ENCODE assay signal across 8 mouse cellular contexts in genomic region chr10:91171455-91172328, GRCm38 (mm10). TPM values are rescaled to one million over a fixed set of nuclear protein-coding genes. Genes with fewer than 3 reads are reported as not detected.
DNase-seq lines count a peak whose midpoint lies in the region; ATAC-seq and TF ChIP-seq lines count a peak whose summit lies in the region.

No protein-coding gene starts in this region.

- under 1% methylated on average over 68 of the region's 68 CpGs for WGBS in forebrain, embryonic 10.5 days
- WGBS in heart, embryonic 15.5 days, result under 1% methylated on average over 68 of the region's 68 CpGs
- under 1% methylated on average over 68 of the region's 68 CpGs for WGBS in liver, embryonic 14.5 days (ENCODE audit: insufficient replicate concordance)
- WGBS in stomach, embryonic 15.5 days, result under 1% methylated on average over 68 of the region's 68 CpGs

- H3K4me2 ChIP-seq in CH12.LX (ENCODE audit: insufficient read depth, low read depth, poor library complexity, severe bottlenecking), result peak overlapping the region; percentile 58; the same call in 1 of the 2 replicates
- peak overlapping the region; percentile 74 for H3K4me2 ChIP-seq in heart, embryonic 15.5 days
- peak overlapping the region; percentile 100 for H3K4me2 ChIP-seq in liver, embryonic 14.5 days (ENCODE audit: low read depth)
- peak overlapping the region; percentile 77 for H3K4me2 ChIP-seq in stomach, embryonic 15.5 days

- ATAC-seq in heart, embryonic 15.5 days (replicated peaks; ENCODE audit: insufficient number of reproducible peaks, insufficient read depth, low FRiP score, low read depth), result peak; percentile 97
- peak; percentile 96 for ATAC-seq in liver, embryonic 14.5 days (ENCODE audit: insufficient read depth)
- ATAC-seq in stomach, embryonic 15.5 days (ENCODE audit: insufficient read depth, low FRiP score, low read depth), result peak; percentile 97

- no peaks in the 10 kb centered on the region for H3K27me3 ChIP-seq in CH12.LX (replicated peaks)
- no peaks in the 10 kb centered on the region for H3K27me3 ChIP-seq in forebrain, embryonic 10.5 days (ENCODE audit: poor library complexity, severe bottlenecking)
- no peaks in the 10 kb centered on the region for H3K27me3 ChIP-seq in heart, embryonic 15.5 days
- no peaks in the 10 kb centered on the region for H3K27me3 ChIP-seq in liver, embryonic 14.5 days (ENCODE audit: control insufficient read depth, insufficient read depth, low read length)
- H3K27me3 ChIP-seq in stomach, embryonic 15.5 days (replicated peaks), result no peaks in the 10 kb centered on the region

- H3K27ac ChIP-seq in CH12.LX (ENCODE audit: insufficient read depth, low read depth), result peak overlapping the region; percentile 90
- H3K27ac ChIP-seq in forebrain, embryonic 10.5 days, result peak overlapping the region; percentile 100
- H3K27ac ChIP-seq in heart, embryonic 15.5 days, result peak overlapping the region; percentile 98
- peak overlapping the region; percentile 99 for H3K27ac ChIP-seq in liver, embryonic 14.5 days
- peak overlapping the region; percentile 100 for H3K27ac ChIP-seq in stomach, embryonic 15.5 days

- no peak for TF ChIP-seq EP300 in CH12.LX (IDR thresholded peaks at IDR 0.05; ENCODE audit: low read length)
- no peak; the same call in 1 of the 2 replicates for TF ChIP-seq EP300 in liver, embryonic 14.5 days (IDR thresholded peaks at IDR 0.05; ENCODE audit: low read depth)

- DNase-seq in CH12.LX (ENCODE audit: extremely low read depth), result peak; percentile 82
- DNase-seq in c-Kit-positive CD71-negative TER-119-negative erythroid progenitor cells, embryonic 14.5 days (ENCODE audit: low read depth), result peak; percentile 81
- DNase-seq in forebrain, embryonic 10.5 days (ENCODE audit: extremely low spot score, low spot score), result peak; percentile 91
- peak; percentile 87 to 96 for DNase-seq in kidney, postnatal 25 days
- DNase-seq in liver, embryonic 14.5 days (ENCODE audit: low read depth in 3 of 3, low spot score in 3 of 3), result peak; percentile 93 to 94 (median 94)
- peak; percentile 95 for DNase-seq in neural tube, embryonic 10.5 days (ENCODE audit: extremely low spot score, low spot score)

- peak; percentile 99 for TF ChIP-seq POLR2A in CH12.LX (IDR thresholded peaks at IDR 0.05; ENCODE audit: low read depth, low read length)

- H3K4me1 ChIP-seq in CH12.LX (ENCODE audit: control insufficient read depth in 1 of 2, insufficient read depth in 2 of 2), result peaks cover 0 to 3% of the 10 kb centered on the region in 2 experiments; a peak in 2 of 4 replicates
- peaks cover 38% of the 10 kb centered on the region for H3K4me1 ChIP-seq in forebrain, embryonic 10.5 days
- peaks cover 31% of the 10 kb centered on the region for H3K4me1 ChIP-seq in heart, embryonic 15.5 days (replicated peaks)
- peaks cover 21 to 23% of the 10 kb centered on the region in 2 experiments for H3K4me1 ChIP-seq in liver, embryonic 14.5 days (replicated peaks; ENCODE audit: control insufficient read depth in 2 of 2, insufficient read depth in 2 of 2, low read length in 1 of 2)
- peaks cover 10% of the 10 kb centered on the region; the same call in 1 of the 2 replicates for H3K4me1 ChIP-seq in stomach, embryonic 15.5 days

- peak overlapping the region; percentile 84 to 93 (median 93) for H3K4me3 ChIP-seq in CH12.LX (replicated peaks in 1 of 3; ENCODE audit: low read depth in 2 of 3, low read length in 2 of 3, poor library complexity in 1 of 3)
- H3K4me3 ChIP-seq in forebrain, embryonic 10.5 days, result peak overlapping the region; percentile 97
- peak overlapping the region; percentile 95 for H3K4me3 ChIP-seq in heart, embryonic 15.5 days
- H3K4me3 ChIP-seq in liver, embryonic 14.5 days (ENCODE audit: insufficient read depth in 1 of 2, low read depth in 2 of 2, low read length in 2 of 2), result peak overlapping the region; percentile 73 to 87
- H3K4me3 ChIP-seq in stomach, embryonic 15.5 days (replicated peaks), result peak overlapping the region; percentile 95

- no peaks in the 10 kb centered on the region for H3K36me3 ChIP-seq in CH12.LX (replicated peaks in 1 of 2; ENCODE audit: control insufficient read depth in 1 of 2, insufficient read depth in 1 of 2, low read length in 1 of 2)
- peaks cover 26% of the 10 kb centered on the region for H3K36me3 ChIP-seq in forebrain, embryonic 10.5 days (replicated peaks)
- H3K36me3 ChIP-seq in heart, embryonic 15.5 days, result no peaks in the 10 kb centered on the region; the same call in 1 of the 2 replicates
- peaks cover 17% of the 10 kb centered on the region for H3K36me3 ChIP-seq in liver, embryonic 14.5 days (replicated peaks; ENCODE audit: control insufficient read depth, insufficient read depth, low read depth)
- no peaks in the 10 kb centered on the region for H3K36me3 ChIP-seq in stomach, embryonic 15.5 days

- dilution Hi-C loops in CH12.LX (cut with MboI; ENCODE audit: extremely low pct_ligation_motif_present, extremely low pct_unique_long_range_greater_than_20kb, low sequenced_read_pairs), result no loop called here

- no peaks in the 10 kb centered on the region for H3K9me3 ChIP-seq in CH12.LX (replicated peaks; ENCODE audit: low read length)
- H3K9me3 ChIP-seq in forebrain, embryonic 10.5 days, result no peaks in the 10 kb centered on the region
- H3K9me3 ChIP-seq in heart, embryonic 15.5 days (replicated peaks), result no peaks in the 10 kb centered on the region
- H3K9me3 ChIP-seq in liver, embryonic 14.5 days (ENCODE audit: control insufficient read depth, low read length), result no peaks in the 10 kb centered on the region
- no peaks in the 10 kb centered on the region for H3K9me3 ChIP-seq in stomach, embryonic 15.5 days

- H3K79me2 ChIP-seq in CH12.LX (replicated peaks; ENCODE audit: control insufficient read depth, extremely low read depth, insufficient read depth, poor library complexity, severe bottlenecking), result peaks cover 40% of the 10 kb centered on the region

- TF ChIP-seq RAD21 in CH12.LX (IDR thresholded peaks at IDR 0.05; ENCODE audit: low read depth, low read length), result no peak

- peak overlapping the region; percentile 96 for H3K9ac ChIP-seq in CH12.LX (ENCODE audit: insufficient read depth, low read depth)
- H3K9ac ChIP-seq in heart, embryonic 15.5 days, result peak overlapping the region; percentile 100
- peak overlapping the region; percentile 100 for H3K9ac ChIP-seq in liver, embryonic 14.5 days (replicated peaks)
- peak overlapping the region; percentile 99 for H3K9ac ChIP-seq in stomach, embryonic 15.5 days

- in situ Hi-C loops in CH12.LX (cut with MboI; ENCODE audit: low pct_ligation_motif_present, low pct_unique_long_range_greater_than_20kb, low sequenced_read_pairs), result no loop called here

- TF ChIP-seq CTCF in CH12.LX (conservative IDR thresholded peaks at IDR 0.05 in 1 of 2, IDR thresholded peaks at IDR 0.05 in 1 of 2; ENCODE audit: low read depth in 2 of 2, low read length in 2 of 2), result no peak
- TF ChIP-seq CTCF in liver, embryonic 14.5 days (IDR thresholded peaks at IDR 0.05; ENCODE audit: low read depth), result no peak

TF ChIP-seq in CH12.LX, 34 proteins besides CTCF, POLR2A, EP300 and RAD21 (continues in another document):
- TF ChIP-seq JUND (conservative IDR thresholded peaks at IDR 0.05; ENCODE audit: low read depth, low read length) (no peak), CHD2 (IDR thresholded peaks at IDR 0.05; ENCODE audit: low read length) (peak; percentile 97), KAT2A (IDR thresholded peaks at IDR 0.05; ENCODE audit: insufficient replicate concordance, low read length) (peak; percentile 82; the same call in 1 of the 2 replicates), RCOR1 (conservative IDR thresholded peaks at IDR 0.05; ENCODE audit: low read depth, low read length) (no peak), HCFC1 (IDR thresholded peaks at IDR 0.05; ENCODE audit: low read depth, low read length) (peak; percentile 78), MAX (IDR thresholded peaks at IDR 0.05; ENCODE audit: low read length) (peak; percentile 74; the same call in 1 of the 2 replicates), ELF1 (IDR thresholded peaks at IDR 0.05; ENCODE audit: low read depth, low read length) (peak; percentile 59), BHLHE40 (IDR thresholded peaks at IDR 0.05; ENCODE audit: low read depth, low read length) (peak; percentile 35; the same call in 1 of the 2 replicates), USF2 (conservative IDR thresholded peaks at IDR 0.05; ENCODE audit: low read depth, low read length) (no peak), UBTF (IDR thresholded peaks at IDR 0.05; ENCODE audit: low read depth, low read length) (peak; percentile 87; the same call in 1 of the 2 replicates), TCF12 (IDR thresholded peaks at IDR 0.05; ENCODE audit: low read depth, low read length) (peak; percentile 96), MAZ (IDR thresholded peaks at IDR 0.05; ENCODE audit: low read depth, low read length) (peak; percentile 97), NRF1 (IDR thresholded peaks at IDR 0.05; ENCODE audit: low read depth, low read length) (peak; percentile 71), PAX5 (IDR thresholded peaks at IDR 0.05; ENCODE audit: low read length) (no peak), ZC3H11A (IDR thresholded peaks at IDR 0.05; ENCODE audit: low read depth, low read length) (no peak), GABPA (IDR thresholded peaks at IDR 0.05; ENCODE audit: insufficient replicate concordance, low read depth, low read length) (no peak; the same call in 1 of the 2 replicates), ZNF384 (IDR thresholded peaks at IDR 0.05; ENCODE audit: low read depth, low read length) (no peak), SMC3 (IDR thresholded peaks at IDR 0.05; ENCODE audit: low read depth, low read length) (no peak)

RNA-seq across cellular contexts. Expression of gene Tmpo, which starts 9.4 kb away (rescaled TPM):
- total RNA-seq in CH12.LX (2012; rRNA removed), result 163 and 179 TPM in 2 replicates
- 467 and 525 TPM in 2 replicates for total RNA-seq in CH12.LX (2014; rRNA removed)
- 177 and 198 TPM in 2 replicates for polyA plus RNA-seq in CH12.LX (2012; ENCODE audit: insufficient read length, low read depth)
- 261 and 275 TPM in 2 replicates for polyA plus RNA-seq in forebrain, embryonic 10.5 days (2016; fragmentation: Nextera tagmentation; extraction: Ambion mirVana)
- polyA plus RNA-seq in heart, embryonic 15.5 days (2015; fragmentation: Nextera tagmentation; extraction: Ambion mirVana), result 154 and 159 TPM in 2 replicates
- 79.8 and 111 TPM in 2 replicates for polyA plus RNA-seq in liver, embryonic 14.5 days (2012; rRNA removed)
- polyA plus RNA-seq in liver, embryonic 14.5 days (2014; fragmentation: Nextera tagmentation; extraction: Ambion mirVana), result 116 and 130 TPM in 2 replicates
- polyA plus RNA-seq in stomach, embryonic 15.5 days (2015; fragmentation: Nextera tagmentation; extraction: Ambion mirVana), result 196 and 217 TPM in 2 replicates

RNA-seq across cellular contexts. Expression of gene Slc25a3, which starts 47.8 kb away (rescaled TPM):
- total RNA-seq in CH12.LX (2012; rRNA removed) (428 and 431 TPM in 2 replicates), CH12.LX (2014; rRNA removed) (509 and 560 TPM in 2 replicates)
- 670 and 792 TPM in 2 replicates for polyA plus RNA-seq in CH12.LX (2012; ENCODE audit: insufficient read length, low read depth)
- polyA plus RNA-seq in forebrain, embryonic 10.5 days (2016; fragmentation: Nextera tagmentation; extraction: Ambion mirVana), result 412 and 413 TPM in 2 replicates
- polyA plus RNA-seq in heart, embryonic 15.5 days (2015; fragmentation: Nextera tagmentation; extraction: Ambion mirVana), result 912 and 1,036 TPM in 2 replicates
- 121 and 190 TPM in 2 replicates for polyA plus RNA-seq in liver, embryonic 14.5 days (2012; rRNA removed)
- polyA plus RNA-seq in liver, embryonic 14.5 days (2014; fragmentation: Nextera tagmentation; extraction: Ambion mirVana), result 207 and 223 TPM in 2 replicates
- 440 and 482 TPM in 2 replicates for polyA plus RNA-seq in stomach, embryonic 15.5 days (2015; fragmentation: Nextera tagmentation; extraction: Ambion mirVana)

Comparison
In these comparisons a context has a peak if more than half of its experiments do, and no peak if none do; other contexts are left out.
1. Peak in every context shown above with its lines: DNase-seq, ATAC-seq, H3K4me3 ChIP-seq and H3K27ac ChIP-seq.